Mouse (Mus musculus) thymus, postnatal 25 days (tissue): ENCODE measurements around the gene Ascc3.

Source experiments
- DNase-seq: peaks from one replicate; pipeline ENCODE4 v3.0.0; 2022

Gene Ascc3

DNA sequence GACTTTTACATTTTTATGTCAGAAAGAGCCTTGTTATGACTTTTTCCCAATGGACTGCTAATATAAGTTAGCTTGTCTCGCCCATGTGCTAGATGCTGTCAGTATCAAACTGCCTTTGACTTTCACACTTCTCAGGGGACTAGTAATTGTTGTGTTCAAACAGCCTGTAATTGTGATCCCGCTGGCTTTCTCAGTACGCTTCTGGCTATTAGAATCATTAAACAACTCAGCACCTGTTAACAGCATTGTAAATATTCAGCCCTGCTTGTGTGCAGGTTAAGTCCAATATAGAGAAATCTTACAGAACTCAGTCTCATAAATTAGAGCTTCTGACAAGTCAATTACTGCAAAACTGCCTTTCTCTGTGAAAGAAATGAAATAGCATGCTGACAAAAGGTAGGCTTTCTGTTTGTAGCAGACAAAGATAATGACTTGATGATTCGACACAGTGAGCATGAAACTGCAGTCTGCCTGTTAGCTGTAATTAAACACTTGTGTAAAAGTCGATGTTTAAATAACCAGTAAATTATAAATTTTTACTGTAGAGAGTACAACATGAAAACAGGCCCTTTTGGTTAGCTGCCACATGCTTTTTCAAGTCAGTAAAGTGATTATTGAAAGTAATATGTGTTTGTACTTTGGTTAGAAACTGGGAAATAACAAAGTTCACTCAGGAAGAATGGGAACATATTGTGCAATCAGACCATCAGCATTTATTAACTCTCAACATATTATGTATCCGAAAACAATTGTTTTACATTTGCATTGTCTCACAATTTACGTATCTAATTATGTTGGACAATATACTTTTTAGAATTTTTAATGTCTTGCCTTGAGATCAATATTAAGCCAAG, 171.2 kb downstream of the Ascc3 start:
- DNase-seq: no peak

DNA sequence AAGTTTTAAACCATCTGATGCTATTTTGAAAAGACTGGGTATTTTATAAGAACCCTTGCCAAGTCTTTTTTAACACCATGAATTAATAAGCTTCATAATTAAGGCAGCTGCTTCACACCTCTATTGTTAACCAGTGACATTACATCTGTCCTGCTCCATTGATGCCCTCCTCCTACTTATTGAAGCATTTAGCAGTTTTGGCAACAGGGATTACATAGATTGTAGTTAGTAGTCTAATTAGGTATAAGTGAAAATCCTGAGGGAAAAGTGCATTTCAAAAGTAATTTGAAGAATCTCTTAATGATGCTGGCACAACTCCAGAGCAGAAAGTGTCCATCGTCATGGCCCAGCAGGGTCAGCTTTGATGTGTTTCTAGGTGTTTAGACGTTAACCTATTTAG, 180.3 kb downstream of the Ascc3 start:
- no peak for DNase-seq

DNA sequence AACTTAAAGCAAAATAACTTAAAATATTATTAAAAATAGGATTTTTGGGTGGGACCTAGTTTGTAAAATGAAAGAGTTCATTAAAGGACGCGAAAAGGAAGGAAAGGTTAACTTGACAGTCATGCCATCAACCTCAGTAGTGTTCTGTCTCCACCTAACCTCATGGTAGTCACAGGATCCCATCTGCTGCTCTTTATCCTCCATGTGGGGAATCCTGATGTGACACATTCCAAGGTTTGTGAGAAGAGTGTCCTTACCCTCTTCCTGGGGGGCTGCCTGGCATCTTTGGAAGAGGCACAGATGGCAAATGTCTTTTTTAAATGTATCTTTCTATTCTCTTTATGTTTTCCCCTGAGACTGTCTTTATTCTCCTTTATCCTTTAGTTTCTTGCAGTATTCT, 181.4 kb downstream of the Ascc3 start:
- no peak for DNase-seq

DNA sequence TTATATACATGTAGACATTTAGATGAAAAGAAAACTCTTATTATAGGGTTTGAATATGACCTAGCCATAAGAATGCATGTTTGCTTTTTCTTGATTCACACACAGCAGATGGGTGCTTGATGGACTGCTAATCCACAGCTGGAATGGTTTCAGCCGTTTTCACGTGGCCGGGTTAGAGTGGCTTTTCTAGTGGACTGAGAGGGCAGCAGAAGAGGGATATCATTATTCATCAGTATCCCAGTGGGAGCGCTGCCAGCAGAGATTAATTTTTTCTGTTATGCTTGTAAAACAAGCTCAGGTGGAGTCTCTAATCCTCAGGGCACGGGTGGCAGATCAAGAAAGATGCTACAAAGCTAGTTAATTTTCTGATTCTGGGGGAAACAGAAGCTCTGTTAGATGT, 200.4 kb downstream of the Ascc3 start:
- DNase-seq: no peak

DNA sequence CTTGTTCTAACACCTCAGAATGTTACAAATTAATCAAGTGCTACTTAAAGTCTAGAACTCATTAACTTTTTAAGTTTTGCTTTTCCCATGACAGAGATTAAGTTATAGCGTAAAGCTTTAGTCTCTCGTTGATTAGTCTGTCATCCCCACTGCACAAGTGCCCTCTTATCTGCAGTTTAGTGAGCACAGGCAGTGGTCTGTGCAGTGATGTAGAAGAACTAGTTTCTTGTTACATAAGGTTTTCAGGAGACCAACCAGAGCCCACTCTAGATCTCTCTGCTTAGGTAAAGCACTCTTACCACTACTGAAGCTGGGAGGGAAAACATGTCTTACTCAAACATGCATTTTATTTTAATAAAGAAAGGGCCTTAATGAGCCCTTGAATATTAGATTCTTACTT, 209.1 kb downstream of the Ascc3 start:
- DNase-seq: no peak

DNA sequence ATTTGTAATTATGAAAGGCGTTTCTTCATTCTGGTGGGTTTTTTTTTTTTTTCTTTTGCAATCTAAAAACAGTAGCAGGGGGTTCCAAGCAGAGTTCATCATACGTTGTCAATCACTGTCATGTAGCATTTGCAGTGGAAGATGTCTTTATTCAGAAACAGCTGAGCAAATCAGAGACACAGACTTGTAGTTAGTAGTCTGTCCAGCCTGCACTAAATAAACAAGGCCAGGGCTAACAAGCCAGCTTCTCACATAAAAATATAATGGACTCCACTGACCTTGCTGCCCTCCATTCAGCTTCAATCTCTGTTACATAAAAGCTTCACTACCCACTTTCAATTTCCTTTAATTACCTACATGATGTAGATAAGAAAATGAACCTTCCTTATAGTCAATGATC, 209.9 kb downstream of the Ascc3 start:
- DNase-seq: no peak

DNA sequence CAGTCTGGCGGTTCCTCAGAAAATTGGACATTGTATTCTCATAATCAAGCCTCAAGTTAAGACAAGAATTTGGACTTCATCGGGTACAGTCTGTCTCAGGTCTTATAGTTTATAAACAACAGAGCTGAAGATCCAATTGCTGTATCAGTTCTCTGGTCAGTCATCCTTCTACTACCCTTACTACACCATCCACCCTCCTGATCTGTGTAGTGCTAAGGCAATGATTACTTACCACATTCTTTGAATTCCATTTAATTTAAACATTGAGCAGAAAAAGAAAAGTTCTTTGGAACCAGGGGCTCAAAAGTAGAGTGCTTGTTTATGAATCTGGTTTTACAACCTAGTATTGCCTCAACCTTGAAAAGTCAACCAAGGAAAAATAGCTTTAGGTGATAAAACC, 213.7 kb downstream of the Ascc3 start:
- no peak for DNase-seq

DNA sequence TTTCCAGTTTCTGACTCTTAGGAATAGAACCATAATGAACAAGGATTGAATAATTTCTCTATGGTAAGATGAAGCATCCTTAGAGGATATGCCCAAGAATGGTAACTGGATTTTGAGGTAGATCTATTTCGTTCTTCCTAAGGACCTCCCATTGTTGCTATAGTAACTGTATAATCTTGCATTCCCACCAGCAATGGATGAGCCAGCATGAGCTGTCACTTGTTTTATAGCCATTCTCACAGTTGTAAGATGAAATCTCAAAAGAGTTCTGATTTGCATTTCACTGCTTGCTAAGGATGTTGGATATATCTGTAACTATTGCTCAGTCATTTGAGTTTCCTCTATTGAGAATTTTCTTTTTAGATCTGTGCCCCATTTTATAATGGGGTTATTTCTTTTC, 229.9 kb downstream of the Ascc3 start:
- no peak for DNase-seq

DNA sequence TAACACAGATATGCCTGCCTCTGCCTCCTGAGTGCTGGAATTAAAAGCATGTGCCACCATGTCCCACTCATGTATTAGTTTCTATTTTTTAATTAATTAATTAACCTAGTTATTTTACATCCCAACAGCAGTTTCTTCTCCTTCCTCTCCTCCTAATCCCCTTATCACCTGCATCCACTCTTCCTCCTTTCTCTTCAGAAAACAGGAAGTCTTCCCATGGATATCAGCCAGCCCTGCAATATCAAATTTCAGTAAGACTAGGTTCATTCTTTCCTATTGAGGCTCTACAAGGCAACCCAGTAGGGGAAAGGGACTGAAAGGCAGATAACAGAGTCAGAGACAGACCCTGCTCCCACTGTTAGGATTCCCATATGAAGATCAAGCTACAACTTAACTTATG, 234.4 kb downstream of the Ascc3 start:
- DNase-seq: no peak

DNA sequence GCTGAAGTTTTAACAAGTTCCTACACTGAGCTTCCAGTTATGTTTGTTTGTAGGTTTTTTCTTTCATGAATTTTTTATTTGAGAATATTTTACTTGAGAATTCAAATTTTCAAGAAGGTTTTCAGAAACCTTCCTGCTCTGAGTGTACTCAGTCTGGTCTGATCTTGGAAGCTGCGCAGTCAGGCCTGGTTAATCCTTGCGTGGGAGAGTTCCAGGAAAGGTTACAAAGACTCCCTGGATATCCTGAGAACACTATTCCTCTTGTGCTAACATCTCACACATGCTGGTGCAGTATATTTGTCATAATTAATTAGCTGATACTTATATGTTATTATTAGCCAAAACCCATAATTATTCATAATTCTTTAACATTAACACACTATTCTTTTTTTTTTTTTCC, 242.1 kb downstream of the Ascc3 start:
- no peak for DNase-seq

DNA sequence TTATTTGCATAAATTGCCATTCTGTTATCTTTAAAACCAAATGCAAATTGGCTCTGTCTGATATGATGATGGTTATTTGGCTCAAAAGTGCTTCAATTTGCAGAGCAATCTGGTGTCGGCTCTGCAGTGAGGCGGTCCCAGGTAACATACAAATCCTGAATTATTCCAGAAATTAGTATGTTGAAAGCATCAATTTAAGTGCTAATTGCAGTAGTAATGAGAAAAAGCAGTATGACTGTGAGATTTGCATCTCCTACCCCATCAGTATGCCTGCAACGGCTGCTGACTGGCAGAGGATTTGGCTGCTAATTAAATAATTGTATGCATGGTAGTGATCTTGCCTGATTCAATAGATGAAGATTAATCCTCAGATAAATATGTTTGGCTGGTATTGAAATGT, 250.9 kb downstream of the Ascc3 start:
- DNase-seq: no peak

DNA sequence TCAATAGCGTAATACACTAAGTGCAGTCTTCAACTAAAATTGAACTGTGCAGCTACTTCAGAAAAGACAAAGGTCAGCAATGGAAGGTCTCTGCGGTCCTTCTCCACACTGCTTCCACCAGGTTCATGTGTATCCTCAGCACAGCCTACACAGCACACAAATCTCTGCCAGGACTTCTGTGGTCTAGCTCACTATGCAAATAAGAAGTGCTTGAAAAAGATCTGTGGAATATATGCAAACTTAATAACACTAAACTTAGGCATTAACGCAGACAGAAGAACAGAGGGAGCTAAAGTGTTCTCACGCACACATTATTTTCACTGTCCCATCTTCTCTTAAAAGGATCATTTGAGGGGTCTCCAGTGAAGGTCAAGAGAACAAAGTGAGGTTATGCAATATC, 275.7 kb downstream of the Ascc3 start:
- DNase-seq: no peak

DNA sequence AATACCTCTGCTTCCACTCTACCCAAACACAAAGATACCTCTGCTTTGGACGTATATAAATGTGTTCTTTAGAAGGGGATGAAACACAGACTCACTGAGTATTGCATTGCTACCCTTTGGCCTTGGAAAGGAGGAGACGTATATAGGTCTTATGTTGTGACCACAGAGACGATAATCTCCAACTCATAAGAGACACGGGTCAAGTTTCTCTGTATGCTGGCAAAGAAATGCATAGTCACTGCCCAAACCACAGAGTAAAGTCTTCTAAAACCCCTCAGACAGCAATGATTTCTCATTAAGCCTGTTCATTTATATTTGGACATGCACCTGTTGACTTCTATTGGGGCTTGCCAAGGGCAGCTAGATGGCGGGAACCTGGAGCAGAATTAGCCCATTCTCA, 284.5 kb downstream of the Ascc3 start:
- DNase-seq: no peak

DNA sequence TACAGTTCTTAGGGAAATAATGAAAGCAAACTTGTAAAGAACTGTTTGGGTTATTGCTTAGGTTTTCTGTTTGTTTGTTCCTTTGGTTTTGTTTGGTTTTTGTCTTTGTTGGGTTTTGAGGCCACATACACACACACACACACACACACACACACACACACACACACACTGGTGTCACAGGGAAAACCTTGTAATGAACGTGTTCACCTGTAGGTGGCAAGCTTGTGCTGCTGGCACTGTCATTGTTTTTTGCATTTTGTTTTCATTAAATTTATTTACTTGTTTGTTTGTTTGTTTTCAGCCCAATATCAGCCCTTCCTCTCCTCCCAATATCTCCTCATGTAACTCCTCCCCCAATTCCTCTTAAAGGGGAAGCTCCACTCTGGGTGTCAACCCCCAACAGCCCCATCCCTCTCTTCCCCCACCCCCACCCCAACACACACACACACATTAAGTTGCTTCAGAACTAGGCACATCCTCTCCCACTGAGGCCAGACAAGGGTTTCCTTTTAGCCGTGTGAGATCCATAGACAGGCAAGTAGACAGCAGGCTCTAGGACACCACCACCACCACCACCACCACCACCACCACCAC, 289.1 kb downstream of the Ascc3 start:
- DNase-seq: no peak

DNA sequence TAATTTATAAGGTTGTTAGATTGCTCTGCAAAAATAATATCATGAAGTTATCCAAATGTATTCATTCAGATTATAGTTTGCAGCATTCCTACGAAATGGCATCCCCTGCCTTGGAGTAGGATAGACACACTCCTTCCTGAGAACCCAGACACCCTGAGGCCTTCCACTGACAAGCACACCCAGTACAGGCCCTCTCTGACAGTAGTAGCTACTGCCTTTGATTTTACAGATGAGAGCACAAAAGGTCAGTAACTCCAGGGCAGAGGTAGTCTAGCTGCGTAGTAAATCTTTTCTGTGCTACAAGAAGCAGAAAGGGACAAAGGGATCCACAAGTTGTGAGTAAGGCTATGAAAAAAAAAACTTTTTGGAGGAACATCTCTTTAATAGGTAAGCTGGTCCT, 289.9 kb downstream of the Ascc3 start:
- no peak for DNase-seq

DNA sequence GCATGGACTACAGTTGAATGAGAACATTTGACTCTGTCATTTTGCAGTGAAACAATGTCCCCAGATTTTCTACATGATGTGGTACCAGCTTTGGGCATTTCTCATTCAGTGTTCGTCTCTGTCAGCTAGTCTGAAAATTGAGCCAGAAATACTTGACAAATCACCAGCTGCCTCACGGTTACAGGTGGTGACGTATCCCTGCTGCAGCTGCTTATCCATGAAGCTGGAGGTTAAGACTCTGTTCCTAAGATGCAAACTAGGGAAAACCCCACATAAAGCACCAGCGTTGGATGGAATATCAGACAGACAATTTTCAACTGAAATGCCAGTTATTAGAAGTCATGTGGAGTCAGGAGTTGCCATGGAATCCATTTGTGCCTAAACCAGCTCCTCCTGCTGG, 293.8 kb downstream of the Ascc3 start:
- DNase-seq: no peak

DNA sequence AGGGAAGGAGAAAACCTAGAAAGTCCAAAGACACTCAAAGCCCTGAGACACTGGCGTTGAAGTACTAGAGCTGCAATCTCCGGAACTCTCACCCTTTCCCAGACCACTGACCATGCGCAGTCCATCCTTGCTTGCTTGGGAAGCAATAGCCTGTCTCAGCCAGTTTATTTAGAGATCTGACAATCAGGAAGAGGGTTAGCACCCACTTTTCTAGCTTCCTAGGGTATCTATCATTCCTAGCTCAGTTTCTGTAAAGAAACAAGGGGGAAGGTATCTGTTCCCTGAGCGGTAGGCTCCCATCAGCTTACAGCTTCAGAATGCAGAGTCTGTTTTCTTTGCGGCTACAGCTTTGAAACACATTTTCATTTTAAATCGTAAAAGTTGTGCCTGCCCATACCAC, 298.2 kb downstream of the Ascc3 start:
- no peak for DNase-seq

DNA sequence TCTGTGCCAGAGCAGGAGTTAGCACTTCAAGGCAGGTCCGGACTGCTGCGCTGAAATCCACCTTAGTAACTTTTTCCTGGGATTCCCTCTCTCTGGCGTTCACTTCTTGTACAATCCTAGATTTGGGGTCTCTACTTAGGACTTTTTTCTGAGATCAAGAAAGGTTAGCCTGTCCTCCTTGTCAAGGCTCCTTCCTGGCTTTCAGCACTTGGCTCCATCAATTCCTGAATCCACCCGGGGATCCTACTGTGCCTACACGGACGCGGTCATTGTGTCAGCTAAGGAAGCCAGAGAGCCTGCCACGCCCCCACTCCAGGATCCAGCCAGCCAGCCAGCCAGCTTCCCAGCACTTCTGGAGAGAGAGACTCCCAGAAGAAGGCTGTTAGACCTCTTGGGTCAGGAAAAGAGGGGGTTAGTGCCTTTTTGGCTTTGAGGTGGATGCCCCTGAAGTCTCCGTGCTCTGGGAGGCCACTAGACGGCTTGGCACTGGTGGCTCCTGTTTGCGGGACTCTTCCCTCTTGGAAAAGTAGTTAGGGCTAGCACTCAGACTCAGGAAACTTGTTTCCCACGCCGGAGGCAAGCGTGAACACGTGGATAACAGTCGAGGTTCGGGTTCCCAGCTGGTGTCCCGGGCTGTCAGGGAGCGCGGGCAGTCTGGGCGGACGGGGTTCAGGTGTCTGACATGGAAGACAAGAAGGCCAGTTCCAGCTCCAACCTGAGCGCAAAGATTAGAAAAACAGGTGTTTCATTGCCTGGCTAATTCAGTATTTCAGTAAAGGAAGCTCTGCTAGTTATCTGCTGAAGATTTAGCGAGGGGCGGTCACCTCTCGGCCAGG, 299.6 kb downstream of the Ascc3 start:
- DNase-seq: no peak

DNA sequence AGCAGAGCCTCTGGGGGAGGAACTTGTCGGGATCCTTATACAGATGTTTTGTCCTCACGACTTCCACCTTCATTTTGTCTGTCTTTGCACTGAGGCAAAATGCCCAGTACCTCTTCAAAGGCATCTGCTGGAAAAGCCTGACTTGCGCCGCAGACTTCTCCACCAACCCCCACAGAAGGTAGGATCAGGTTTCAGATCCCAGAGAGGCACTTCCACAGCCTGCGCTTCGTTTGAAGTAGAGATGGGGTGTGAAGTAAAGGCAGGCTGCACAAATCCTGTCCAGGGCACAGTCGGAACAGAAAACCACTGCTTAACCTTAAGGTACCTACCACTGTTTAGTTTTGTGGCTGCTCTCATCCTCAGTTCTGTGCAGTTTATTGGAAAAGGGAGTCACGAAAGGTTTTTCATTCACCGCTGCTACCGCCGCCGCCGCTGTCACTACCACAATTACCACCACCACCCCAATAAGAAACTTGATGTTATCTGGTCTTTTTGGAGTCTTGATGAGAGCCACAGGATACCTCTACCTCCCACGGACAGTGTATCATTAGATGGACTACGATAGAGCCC, 300.4 kb downstream of the Ascc3 start:
- DNase-seq: no peak

DNA sequence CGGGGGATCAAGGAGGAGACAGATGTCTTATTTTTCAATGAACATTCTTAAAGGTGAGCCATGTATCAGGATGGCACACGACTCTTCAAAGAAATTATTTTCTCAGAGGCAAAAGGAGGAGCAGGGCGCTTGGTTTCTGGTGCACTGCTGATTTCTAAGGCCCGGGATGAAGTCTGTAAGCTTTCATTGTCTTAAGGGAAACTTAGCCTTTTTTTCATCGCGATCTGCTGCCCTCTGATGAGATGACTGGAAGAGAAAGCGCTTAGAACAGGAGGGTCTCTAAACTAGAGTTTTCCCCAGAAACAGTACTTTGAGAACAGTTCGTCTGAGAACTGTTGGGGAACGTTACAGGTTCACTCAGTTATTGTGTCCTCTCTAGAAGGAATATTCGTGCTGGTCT, 301.1 kb downstream of the Ascc3 start:
- DNase-seq: no peak

DNA sequence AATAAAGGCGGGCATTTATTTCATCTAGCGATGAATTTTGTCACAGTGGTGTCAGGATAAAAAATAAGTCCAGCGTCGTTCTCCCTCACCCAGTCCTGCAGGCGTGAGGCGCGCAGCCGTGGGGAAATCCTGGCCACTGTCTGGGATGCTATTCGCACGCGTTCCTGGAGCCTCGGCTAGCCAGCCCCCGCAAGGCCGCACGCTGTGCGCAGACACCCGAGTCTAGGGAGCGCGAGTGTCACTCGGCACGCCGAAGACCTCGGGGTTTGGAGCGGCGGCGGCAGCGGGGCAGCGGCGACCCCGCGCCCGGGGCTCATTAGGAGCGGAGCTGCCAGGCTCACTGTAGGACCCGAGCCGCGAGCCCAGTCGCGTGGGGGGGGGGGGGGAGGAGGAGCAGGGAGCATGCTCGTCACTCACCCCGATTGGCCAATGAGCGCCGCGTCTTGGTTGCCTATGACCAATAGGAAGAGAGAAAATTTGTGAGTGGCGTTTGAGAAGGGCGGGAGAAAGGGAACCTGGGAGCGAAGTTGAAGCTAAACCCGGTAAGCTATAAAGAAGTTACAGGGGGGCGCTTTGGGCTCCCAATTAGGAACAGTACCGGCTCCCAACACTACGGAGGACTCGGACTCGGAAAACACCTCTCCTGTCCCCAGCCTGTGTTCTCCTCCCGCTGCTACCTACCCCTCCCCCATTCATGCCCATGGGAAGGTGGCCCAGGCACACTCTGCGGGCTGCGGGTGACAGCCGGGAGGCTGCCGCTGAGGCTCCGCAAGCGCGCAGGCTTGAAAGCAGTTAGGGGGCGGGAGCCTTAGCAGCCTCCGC, 301.9 kb downstream of the Ascc3 start, which contains the start of gene Sim1:
Sim1 (plus strand) TSS at position 585 of the 822 bp plus-strand sequence.
- peak; percentile 25 for DNase-seq

DNA sequence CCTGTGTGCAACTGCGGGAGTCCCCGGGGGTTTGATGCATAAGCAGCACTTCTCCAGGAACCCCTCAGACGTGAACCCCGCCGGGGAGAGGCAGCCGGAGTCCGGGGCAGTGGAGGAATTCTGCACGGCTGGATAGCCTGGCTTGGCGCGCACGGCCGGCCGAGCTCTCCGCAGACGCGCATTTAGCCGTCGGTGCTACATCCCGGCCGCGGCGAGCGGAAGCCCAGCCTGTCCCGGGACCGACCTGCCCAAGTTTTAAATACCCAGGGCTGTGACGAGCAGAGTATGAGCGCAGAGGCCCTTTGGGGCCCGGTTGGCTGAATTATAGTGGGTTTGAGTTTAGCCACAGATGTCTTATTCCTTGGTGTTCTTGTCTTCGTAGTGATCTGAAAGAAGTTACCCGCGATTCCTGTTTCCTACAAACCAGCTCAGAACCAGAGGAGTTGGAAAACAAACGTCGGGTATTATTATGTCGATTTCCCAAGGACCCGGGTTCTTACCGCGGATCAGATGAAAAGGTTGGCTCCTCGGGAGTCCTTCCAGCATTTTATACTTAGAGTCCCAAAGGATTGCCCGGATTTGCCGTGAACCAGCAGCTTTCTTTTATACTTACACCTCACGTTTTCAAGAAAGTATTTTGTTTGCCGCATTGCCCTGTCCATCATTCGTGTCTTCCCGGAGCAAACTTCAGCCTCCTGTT, 302.8 kb downstream of the Ascc3 start:
- no peak for DNase-seq
